Mouse (Mus musculus): ENCODE measurements around the gene Camk2d.

GRCm38 (mm10) chr3:126809915-126810314 is 213.8 kb downstream of the Camk2d start:
- TF ChIP-seq CTCF (IDR thresholded peaks at IDR 0.05), result no peak
- no peak for TF ChIP-seq EP300 (IDR thresholded peaks at IDR 0.05)
